Mouse (Mus musculus) limb, embryonic 11.5 days (tissue): ENCODE results near the gene Bcat2. TPM values are rescaled to one million over a fixed set of nuclear protein-coding genes. Genes with fewer than 3 reads are reported as not detected.
"Not testable (repeated sequence)": the region's sequence is repeated elsewhere in the genome, so short reads cannot be mapped to it uniquely, and the experiment has no call there.

ENCODE experiments used
- ATAC-seq: fragments of 200-750 bp; cut with Nextera tagmentation; 2 replicates; pipeline ENCODE4 v1.8.0; 2017; ENCODE audit warnings: low read depth; ENCODE audit not compliant: insufficient number of reproducible peaks, low FRiP score, low TSS enrichment
- DNase-seq: peaks from one replicate; pipeline ENCODE4 v3.0.0-alpha.2; 2015; ENCODE audit warnings: low spot score
- H3K27ac ChIP-seq: fragments of 300-500 bp; sonication (generic); replicated peaks from 2 replicates; pipeline ENCODE4 v1.5.1; 2014; ENCODE audit warnings: low read depth, mild to moderate bottlenecking, low read length
- H3K27me3 ChIP-seq: fragments of 300-500 bp; sonication (generic); 2 replicates; pipeline ENCODE4 v1.6.1; 2014; ENCODE audit warnings: mild to moderate bottlenecking, low read length, mixed read lengths; ENCODE audit not compliant: control insufficient read depth, insufficient read depth
- H3K36me3 ChIP-seq: fragments of 300-500 bp; sonication (generic); 2 replicates; pipeline ENCODE4 v1.6.1; 2014; ENCODE audit warnings: mild to moderate bottlenecking, low read length, moderate library complexity, mixed read lengths; ENCODE audit not compliant: control insufficient read depth, insufficient read depth
- H3K4me1 ChIP-seq: fragments of 300-500 bp; sonication (generic); 2 replicates; pipeline ENCODE4 v1.6.1; 2014; ENCODE audit warnings: low read length, mixed read lengths; ENCODE audit not compliant: control insufficient read depth, insufficient read depth
- H3K4me2 ChIP-seq: fragments of 300-500 bp; sonication (generic); 2 replicates; pipeline ENCODE4 v1.6.1; 2014; ENCODE audit warnings: low read depth, mild to moderate bottlenecking, moderate library complexity; ENCODE audit not compliant: severe bottlenecking
- H3K4me3 ChIP-seq: fragments of 300-500 bp; sonication (generic); 2 replicates; pipeline ENCODE4 v1.5.1; 2014; ENCODE audit warnings: low read depth, low read length
- H3K9ac ChIP-seq: fragments of 300-500 bp; sonication (generic); 2 replicates; pipeline ENCODE4 v1.6.1; 2014; ENCODE audit warnings: mild to moderate bottlenecking, low read length
- H3K9me3 ChIP-seq: fragments of 300-500 bp; sonication (generic); 2 replicates; pipeline ENCODE4 v1.6.1; 2016; ENCODE audit warnings: low read length; ENCODE audit not compliant: control insufficient read depth
- WGBS: fragments of 180-500 bp; shearing (Covaris S2); extraction: QIAGEN DNeasy Blood & Tissue Kit; methylation state at CpG from one replicate; pipeline ENCODE4 v1.1.7; 2014; 5-methylcytosine and 5-hydroxymethylcytosine counted together
- polyA plus RNA-seq: library from polyadenylated mRNA; unstranded; fragments of >200 nt; fragmentation: Nextera tagmentation; extraction: Ambion mirVana; gene quantifications from 2 replicates; pipeline ENCODE4 v1.2.1, GENCODE M21; 2014

Bcat2 gene
- polyA plus RNA-seq, 1 experiment from 2014 or later = 50.7 TPM

DNA sequence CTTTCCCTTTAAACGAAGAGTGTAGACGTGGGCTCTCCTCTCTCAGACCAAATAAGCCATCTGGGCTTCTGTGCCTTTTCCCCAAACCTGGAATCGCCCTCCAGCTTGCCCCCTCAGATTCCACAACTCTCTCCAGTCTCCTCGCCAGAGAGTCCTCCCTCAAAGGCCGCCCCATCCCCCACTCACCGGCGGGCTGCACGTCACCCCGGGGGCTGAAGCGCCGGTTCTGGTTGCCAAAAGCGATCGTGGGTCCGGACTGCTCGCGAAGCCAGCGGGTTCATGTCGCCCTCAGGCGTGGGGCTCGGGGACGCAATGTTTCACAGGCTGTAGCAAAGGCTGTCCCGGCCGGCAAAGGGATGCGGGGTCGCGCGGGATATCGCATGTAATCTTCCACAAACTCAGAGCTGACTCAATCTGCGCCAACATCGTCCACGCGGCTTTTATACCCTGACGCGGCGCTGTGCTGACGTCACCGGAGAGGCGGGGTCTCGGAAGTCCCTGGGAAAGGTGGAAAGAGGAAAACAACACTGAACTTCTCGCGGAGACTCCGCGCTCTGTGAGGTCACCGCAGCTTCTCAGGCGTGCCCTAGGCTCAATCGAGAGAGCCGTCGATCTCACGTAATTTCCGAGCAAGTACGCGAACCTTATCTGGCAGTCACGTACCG lies 44.0 kb upstream of the Bcat2 start, which contains the start of the genes Ppp1r15a and Plekha4:
Ppp1r15a (minus strand) TSS at position 460 of the 665 bp plus-strand sequence.
Plekha4 (plus strand) TSS at position 522 of the 665 bp plus-strand sequence.
- peak within 1 kb of the TSS; percentile 86 for H3K4me2 ChIP-seq
- peak within 1 kb of the TSS; percentile 88 for H3K9ac ChIP-seq
- H3K9me3 ChIP-seq = no peaks in the 10 kb centered on the region
- peaks cover 12% of the 10 kb centered on the region for H3K4me1 ChIP-seq
- WGBS = under 1% methylated on average over 54 of the region's 54 CpGs
- H3K27me3 ChIP-seq = no peaks in the 10 kb centered on the region
- DNase-seq (peak; percentile 99), ATAC-seq (peak; percentile 88)
- H3K27ac ChIP-seq = peak within 1 kb of the TSS; percentile 73
- H3K36me3 ChIP-seq = 0 out of 2 replicates have a peak, but pooled peaks cover 3% of the 10 kb centered on the region
- H3K4me3 ChIP-seq = peak within 1 kb of the TSS; percentile 85

DNA sequence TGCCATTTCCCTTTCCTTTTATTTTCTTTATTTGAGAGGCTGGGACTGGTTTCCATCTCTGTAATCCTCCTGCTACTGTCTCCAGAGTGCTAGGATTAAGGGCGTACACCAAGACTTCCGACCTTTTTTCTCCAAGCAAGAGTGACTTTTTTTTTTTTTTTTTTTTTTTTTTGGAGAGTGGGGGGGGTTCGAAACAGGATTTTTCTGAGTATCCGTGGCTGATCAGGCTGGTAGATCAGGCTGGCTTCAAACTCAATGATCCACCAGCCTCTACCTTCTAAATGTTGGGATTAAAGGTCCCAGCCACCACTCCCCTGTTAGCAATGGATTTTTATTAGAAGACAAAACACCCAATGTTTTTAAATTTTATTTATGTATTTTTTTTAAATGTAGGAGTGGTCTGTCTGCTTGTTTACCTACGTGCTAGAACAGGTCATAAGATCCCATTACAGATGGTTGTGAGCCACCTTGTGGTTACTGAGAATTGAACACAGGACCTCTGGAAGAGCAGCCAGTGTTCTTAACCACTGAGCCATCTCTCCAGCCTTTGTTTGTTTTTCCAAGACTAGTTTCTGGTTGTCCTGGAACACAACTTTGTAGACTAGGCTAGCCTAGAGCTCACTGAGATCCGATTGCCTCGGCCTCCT lies 43.4 kb upstream of the Bcat2 start:
- H3K4me1 ChIP-seq = peaks cover 12% of the 10 kb centered on the region

DNA sequence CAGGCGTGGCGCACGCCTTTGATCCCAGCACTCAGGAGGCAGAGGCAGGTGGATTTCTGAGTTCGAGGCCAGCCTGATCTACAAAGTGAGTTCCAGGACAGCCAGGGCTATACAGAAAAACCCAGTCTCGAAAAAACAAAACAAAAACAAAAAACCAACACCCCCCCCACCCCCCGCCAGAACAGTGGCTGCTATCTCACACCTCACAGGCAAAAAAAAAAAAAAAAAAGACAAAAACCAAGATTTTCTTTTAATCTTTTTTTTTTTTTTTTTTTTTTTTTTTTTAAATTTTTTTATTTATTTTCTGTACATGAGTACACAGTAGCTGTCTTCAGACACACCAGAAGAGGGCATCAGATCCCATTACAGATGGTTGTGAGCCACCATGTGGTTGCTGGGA lies 42.8 kb upstream of the Bcat2 start:
- not testable (repeated sequence) for H3K27me3 ChIP-seq, ATAC-seq, H3K4me2 ChIP-seq, H3K36me3 ChIP-seq, H3K4me3 ChIP-seq, H3K9ac ChIP-seq, H3K9me3 ChIP-seq, DNase-seq, H3K27ac ChIP-seq
- 94% methylated on average over 6 of the region's 6 CpGs for WGBS
- H3K4me1 ChIP-seq = peaks cover 12% of the 10 kb centered on the region

More for the DNA sequence above, 43.4 kb upstream of the Bcat2 start:
- Histone ChIP-seq H3K9ac (peak overlapping the region; percentile 88), H3K4me2 (peak overlapping the region; percentile 86), H3K27me3 (no peaks in the 10 kb centered on the region), H3K36me3 (0 out of 2 replicates have a peak, but pooled peaks cover 3% of the 10 kb centered on the region), H3K4me3 (peak overlapping the region; percentile 85), H3K27ac (peak overlapping the region; percentile 67; the same call in 1 of the 2 replicates), H3K9me3 (no peaks in the 10 kb centered on the region)
- WGBS = 22% methylated on average over 7 of the region's 7 CpGs
- DNase-seq = no peak
- no peak for ATAC-seq

DNA sequence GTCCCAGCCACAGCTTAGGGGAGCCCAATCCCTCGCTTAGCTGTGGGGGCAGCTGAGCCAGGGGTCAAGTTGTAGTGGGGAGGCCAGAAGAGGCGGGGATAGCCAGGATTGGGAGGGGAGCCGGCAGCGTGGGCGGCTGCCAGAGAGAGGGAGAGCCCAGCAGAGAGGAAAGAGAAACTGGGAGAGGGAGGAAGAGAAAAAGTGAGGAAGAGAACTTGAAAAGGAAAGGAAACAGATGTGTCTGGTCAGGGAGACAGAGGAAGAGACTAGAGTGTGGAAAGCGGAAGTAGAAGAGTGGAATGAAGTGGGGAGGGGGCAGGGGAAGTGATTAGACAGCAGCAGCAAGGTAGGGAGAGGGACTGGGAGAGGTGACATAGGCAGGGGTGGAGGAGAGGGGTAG lies 40.5 kb upstream of the Bcat2 start:
- Histone ChIP-seq H3K36me3 (no peaks in the 10 kb centered on the region), H3K27ac (no peak overlapping the region), H3K27me3 (no peaks in the 10 kb centered on the region), H3K4me1 (peaks cover 12% of the 10 kb centered on the region), H3K4me3 (no peak overlapping the region), H3K9ac (no peak overlapping the region), H3K9me3 (no peaks in the 10 kb centered on the region), H3K4me2 (no peak overlapping the region)
- no peak for ATAC-seq
- DNase-seq = no peak
- WGBS = 18% methylated on average over 6 of the region's 6 CpGs

DNA sequence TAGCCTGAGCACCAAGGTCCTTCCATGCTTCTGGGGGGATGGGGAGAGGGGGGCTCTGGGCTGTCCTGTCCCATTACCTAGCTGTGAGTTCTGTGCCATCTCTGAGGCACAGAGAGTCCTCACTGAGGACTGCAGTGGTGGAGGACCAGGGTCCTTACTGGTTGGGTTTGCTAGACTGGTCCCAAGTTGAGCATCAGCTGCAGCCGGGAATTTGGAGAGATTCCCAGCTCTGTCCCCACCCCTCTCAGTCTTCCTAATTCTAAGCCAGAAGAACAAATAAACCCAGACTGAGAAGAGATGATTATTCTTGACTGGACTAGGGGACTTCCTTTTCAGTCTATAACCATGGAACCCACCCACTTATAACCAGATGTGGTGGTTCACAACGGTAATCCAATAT lies 39.3 kb upstream of the Bcat2 start:
- Histone ChIP-seq H3K4me2 (no peak overlapping the region), H3K4me3 (no peak overlapping the region), H3K4me1 (0 out of 2 replicates have a peak, but pooled peaks cover 3% of the 10 kb centered on the region), H3K9ac (no peak overlapping the region), H3K27me3 (no peaks in the 10 kb centered on the region), H3K27ac (no peak overlapping the region), H3K9me3 (no peaks in the 10 kb centered on the region), H3K36me3 (no peaks in the 10 kb centered on the region)
- DNase-seq (no peak), ATAC-seq (no peak)
- 80% methylated on average over 2 of the region's 2 CpGs for WGBS

DNA sequence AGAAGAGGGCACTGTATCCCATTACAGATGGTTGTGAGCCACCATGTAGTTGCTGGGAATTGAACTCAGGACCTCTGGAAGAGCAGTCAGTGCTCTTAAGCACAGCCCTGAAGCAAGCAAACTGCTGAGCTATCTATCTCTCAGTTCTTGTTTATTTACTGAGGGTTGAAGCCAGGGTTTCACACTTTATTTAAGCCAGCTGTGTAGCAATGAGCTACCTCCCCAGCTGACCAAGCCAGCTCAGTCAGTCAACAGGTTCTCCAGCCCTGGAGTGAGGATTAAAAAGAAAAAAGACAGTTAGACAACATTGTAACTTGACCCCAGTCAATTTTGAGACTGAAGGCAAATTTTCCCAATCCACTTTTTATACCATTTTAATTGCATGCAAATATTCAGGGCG lies 34.3 kb upstream of the Bcat2 start:
- H3K27ac ChIP-seq = no peak overlapping the region
- no peak overlapping the region for H3K4me2 ChIP-seq
- no peaks in the 10 kb centered on the region for H3K36me3 ChIP-seq
- H3K4me3 ChIP-seq = no peak overlapping the region
- H3K9me3 ChIP-seq = no peaks in the 10 kb centered on the region
- 0 out of 2 replicates have a peak, but pooled peaks cover 5% of the 10 kb centered on the region for H3K4me1 ChIP-seq
- DNase-seq (no peak), ATAC-seq (no peak)
- 88% methylated on average over 1 of the region's 1 CpGs for WGBS
- H3K27me3 ChIP-seq = no peaks in the 10 kb centered on the region
- no peak overlapping the region for H3K9ac ChIP-seq

DNA sequence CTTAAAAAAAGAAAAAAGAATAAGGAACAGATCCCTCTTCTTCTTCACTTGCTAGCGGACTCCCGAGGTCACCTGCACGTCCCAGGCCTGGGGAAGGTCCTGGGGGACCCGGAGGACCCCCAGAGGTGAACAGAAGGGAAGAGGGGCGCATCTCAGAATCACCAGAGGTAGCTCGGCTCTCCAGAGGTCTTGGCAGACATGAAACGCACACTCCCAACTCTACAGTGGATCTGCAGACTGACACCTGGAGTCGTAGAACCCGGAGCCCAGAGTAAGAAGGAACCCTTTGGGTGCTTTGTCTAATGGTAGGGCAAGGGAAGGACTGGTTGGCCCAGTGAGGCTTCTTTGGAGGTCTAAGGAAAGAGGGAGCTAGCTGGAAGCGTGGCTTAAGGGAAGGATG lies 32.4 kb upstream of the Bcat2 start:
- ATAC-seq = no peak
- no peak for DNase-seq
- H3K4me3 ChIP-seq = peak overlapping the region; percentile 38
- H3K9ac ChIP-seq = no peak overlapping the region
- no peaks in the 10 kb centered on the region for H3K27me3 ChIP-seq
- 80% methylated on average over 10 of the region's 10 CpGs for WGBS
- H3K36me3 ChIP-seq = no peaks in the 10 kb centered on the region
- peak overlapping the region; percentile 65 for H3K4me2 ChIP-seq
- 0 out of 2 replicates have a peak, but pooled peaks cover 5% of the 10 kb centered on the region for H3K4me1 ChIP-seq
- no peak overlapping the region for H3K27ac ChIP-seq
- H3K9me3 ChIP-seq = no peaks in the 10 kb centered on the region

DNA sequence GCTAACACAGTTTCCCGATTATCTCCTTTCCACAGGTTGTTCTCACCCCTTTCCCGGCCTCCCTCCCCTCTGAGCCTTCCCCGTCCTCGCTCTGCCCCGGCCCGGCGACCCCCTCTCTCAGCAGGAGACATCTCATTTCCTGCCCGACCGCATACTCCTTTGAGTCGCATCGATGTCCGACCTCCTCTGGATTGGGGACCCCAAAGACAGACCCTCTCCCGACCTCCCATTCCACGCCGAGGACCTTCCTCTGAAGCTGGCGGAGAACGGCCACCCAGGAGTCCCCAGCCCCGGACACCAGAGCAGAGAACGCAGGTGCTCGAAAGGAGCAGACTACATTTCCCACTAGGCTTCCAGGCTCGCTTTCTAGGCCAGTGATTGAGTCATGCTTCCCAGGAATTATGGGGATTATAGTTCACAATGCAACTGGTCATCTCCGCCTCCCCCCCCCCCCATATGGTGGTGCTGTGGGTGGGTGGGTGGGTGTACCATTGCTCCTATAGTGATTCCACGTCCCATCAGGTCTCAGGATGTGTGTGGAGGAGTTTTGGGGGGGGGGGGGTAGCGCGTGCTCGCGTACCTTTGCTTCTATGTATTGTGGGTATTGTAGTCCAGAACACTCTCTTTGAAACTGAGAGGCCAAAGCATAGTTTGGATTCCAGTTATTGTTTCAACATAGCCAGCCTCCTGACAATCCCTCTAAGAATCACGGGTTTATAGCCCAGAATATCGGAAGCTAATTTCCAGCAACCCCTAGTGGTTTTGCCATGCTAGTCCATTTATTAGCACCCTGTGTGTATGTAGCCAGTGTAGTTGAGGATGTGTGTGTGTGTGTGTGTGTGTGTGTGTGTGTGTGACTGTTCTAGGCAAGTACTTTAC lies 31.6 kb upstream of the Bcat2 start:
- H3K9me3 ChIP-seq = no peaks in the 10 kb centered on the region
- ATAC-seq (peak; percentile 72), DNase-seq (peak; percentile 74)
- H3K4me1 ChIP-seq = 0 out of 2 replicates have a peak, but pooled peaks cover 5% of the 10 kb centered on the region
- peak overlapping the region; percentile 65 for H3K4me2 ChIP-seq
- no peak overlapping the region for H3K27ac ChIP-seq
- H3K4me3 ChIP-seq = peak overlapping the region; percentile 38
- H3K9ac ChIP-seq = peak overlapping the region; percentile 40
- H3K36me3 ChIP-seq = no peaks in the 10 kb centered on the region
- no peaks in the 10 kb centered on the region for H3K27me3 ChIP-seq
- WGBS = 3% methylated on average over 29 of the region's 29 CpGs
